Mouse (Mus musculus) urinary bladder, postnatal 4 days (tissue): ENCODE measurements around the gene Xlr5b.
A peak's percentile ranks its signal among the peaks of the same experiment; 100 is the strongest.
"Not testable (repeated sequence)": the region's sequence is repeated elsewhere in the genome, so short reads cannot be mapped to it uniquely, and the experiment has no call there.

Source experiments
- DNase-seq, 2 experiments: peaks; one replicate each; pipeline ENCODE4 v3.0.0; 2021 to 2022; ENCODE audit warnings: low spot score in 2 of 2

Gene Xlr5b

DNA sequence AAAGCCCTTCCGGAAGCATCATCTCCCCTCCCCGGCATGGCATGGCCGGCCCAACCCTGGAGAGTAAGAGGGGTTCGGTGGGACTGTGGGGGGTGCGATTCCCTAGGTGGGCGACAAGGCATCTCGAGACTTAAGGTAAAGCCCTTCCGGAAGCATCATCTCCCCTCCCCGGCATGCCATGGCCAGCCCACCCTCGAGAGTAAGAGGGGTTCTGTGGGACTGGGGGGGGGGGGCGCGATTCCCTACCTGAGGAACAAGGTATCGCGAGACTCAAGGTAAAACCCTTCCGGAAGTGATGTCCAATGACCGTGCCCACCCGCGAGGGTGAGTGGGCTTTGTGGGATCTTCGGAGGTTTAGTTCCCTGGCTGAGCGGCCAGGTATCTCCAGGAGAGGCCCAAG lies at the start of gene Xlr5b:
Xlr5b (plus strand) TSS at position 301 of the 400 bp plus-strand sequence.
- not testable (repeated sequence) for DNase-seq

DNA sequence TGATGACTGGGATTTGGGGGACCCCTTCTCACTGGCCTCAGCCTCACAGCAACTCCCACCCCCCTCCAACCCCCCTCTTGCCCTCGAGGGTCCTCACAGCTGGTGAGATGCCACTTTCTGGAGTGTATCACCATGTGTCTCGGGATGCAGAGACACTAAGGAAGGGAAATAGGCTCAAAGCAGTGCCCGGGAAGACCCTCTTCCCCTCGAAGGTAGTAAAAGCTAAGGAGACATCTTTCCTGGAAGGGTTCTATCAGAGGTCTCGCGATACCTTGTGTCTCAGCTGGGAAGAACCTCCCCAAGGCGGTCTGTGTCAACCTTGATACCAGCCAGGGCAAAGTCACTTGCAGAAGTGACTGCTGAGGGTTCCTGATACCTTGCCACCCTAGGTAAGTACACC lies 31.8 kb upstream of the Xlr5b start, which contains the start of gene Gm14685:
Gm14685 (plus strand) TSS at position 301 of the 400 bp plus-strand sequence.
- not testable (repeated sequence) for DNase-seq

DNA sequence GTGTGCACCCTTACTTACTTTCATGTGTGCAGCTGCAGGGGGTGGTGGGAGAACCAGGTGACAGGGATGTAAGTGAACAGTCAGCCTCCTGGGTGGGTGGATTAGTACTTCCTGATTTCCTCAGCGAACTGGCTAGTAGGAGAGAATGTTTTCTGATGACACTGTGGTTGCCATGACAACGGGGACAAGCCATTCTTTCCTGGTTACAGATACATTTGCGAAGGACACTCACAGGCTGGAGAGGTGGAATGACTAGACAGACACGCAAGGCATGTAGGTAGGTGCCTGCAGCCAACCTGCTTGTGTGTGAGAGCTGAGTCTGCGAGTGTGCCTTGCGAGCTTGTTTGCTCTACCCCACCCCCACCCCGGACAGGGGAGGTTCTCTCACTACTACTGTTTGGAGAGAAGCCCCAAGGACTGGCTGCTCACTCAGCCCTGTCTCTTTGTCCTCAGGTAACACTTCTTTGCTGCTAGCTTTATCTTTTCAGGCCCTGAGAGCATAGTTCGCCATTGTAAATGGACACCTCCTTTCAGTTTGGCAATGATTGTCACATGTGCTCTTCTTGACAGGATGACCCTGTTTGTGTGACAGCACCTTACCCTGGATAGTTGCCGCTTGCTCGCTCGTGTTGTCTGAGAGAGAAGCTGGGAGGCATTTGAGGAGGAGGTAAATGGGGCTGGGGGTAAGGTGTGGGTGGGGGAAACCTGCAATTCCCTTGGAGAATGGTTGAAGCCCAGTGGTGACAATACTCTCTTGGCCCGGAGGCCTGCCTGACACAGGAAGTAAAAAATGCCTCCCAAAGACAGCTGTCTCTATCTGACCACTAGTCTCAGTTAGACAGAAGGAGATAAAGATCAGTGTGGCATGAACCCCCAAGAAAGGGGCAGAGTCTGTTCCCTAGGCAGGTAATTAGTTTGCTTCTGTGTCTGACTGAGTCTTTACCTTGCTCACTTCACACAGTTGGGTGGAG lies 25.5 kb upstream of the Xlr5b start:
- DNase-seq: not testable (repeated sequence)

DNA sequence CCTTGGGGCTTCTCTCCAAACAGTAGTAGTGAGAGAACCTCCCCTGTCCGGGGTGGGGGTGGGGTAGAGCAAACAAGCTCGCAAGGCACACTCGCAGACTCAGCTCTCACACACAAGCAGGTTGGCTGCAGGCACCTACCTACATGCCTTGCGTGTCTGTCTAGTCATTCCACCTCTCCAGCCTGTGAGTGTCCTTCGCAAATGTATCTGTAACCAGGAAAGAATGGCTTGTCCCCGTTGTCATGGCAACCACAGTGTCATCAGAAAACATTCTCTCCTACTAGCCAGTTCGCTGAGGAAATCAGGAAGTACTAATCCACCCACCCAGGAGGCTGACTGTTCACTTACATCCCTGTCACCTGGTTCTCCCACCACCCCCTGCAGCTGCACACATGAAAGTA lies 5.4 kb upstream of the Xlr5b start:
- DNase-seq: not testable (repeated sequence)

DNA sequence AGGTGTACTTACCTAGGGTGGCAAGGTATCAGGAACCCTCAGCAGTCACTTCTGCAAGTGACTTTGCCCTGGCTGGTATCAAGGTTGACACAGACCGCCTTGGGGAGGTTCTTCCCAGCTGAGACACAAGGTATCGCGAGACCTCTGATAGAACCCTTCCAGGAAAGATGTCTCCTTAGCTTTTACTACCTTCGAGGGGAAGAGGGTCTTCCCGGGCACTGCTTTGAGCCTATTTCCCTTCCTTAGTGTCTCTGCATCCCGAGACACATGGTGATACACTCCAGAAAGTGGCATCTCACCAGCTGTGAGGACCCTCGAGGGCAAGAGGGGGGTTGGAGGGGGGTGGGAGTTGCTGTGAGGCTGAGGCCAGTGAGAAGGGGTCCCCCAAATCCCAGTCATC lies 754 bp downstream of the Xlr5b start, which contains the start of gene DXBay18:
DXBay18 (minus strand) TSS at position 101 of the 400 bp plus-strand sequence.
- DNase-seq: not testable (repeated sequence)

DNA sequence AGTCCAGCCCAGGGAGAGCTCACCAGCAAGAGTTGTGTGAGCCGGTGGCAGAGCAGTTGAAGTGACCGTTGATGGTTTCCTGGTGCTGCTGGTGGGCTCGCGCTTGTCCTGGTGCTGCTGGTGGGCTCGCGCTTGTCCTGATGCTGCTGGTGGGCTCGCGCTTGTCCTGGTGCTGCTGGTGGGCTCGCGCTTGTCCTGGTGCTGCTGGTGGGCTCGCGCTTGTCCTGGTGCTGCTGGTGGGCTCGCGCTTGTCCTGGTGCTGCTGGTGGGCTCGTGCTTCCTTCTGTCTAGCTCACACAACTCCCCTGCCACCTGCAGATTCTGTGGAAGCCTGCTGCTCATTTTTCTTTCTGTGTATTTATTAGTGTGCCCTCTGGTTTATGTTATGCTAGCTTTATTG lies 28.3 kb downstream of the Xlr5b start, which contains the start of gene Spin2d:
Spin2d (minus strand) TSS at position 101 of the 400 bp plus-strand sequence.
- DNase-seq: not testable (repeated sequence)

DNA sequence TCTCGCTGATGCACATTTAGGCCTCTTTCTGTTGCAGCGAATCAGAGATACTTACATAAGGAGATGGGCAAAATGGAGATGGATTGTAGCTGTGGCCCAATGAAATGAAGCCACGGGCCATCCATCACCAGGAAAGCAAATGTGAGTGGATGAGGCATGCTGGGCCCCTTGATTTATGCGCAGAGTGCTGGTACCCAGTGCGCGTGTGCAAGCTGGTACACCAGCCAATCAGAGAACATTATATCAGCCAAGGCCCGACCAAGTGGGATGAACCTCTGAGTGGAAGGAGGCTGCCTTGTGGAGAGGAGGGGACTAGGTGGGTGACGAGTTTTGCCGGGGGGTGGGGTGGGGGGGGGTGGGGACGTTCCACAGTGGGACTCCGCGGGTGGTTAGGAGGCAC lies 43.3 kb downstream of the Xlr5b start, which contains the start of gene Xlr3b:
Xlr3b (plus strand) TSS at position 274 of the 400 bp plus-strand sequence.
- DNase-seq: peak in 1 of 2 experiments; percentile 16
